Mouse (Mus musculus): ENCODE results near the gene Cd163l1.

The Cd163l1 gene

DNA sequence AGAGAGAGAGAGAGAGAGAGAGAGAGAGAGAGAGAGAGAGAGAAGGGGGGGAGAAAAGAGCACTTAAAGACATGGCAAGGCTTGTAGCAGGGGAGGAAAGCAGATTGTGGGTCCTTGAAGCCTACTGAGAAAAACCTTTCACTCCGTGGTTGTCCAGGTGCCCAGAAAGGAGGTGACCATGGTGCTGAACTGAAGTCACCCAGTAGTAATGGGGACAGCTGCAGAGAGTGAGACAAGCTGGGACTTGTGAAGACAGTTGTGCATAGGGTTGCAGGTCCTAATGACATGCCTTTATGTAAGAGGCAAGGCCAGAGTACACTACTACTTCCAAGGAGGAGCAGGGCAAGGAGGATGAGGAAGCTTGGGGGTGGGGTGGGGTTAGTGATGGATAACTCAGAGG, 1.2 kb downstream of the Cd163l1 start:
- no peak for DNase-seq (ENCODE audit: low spot score in 2 of 2)

DNA sequence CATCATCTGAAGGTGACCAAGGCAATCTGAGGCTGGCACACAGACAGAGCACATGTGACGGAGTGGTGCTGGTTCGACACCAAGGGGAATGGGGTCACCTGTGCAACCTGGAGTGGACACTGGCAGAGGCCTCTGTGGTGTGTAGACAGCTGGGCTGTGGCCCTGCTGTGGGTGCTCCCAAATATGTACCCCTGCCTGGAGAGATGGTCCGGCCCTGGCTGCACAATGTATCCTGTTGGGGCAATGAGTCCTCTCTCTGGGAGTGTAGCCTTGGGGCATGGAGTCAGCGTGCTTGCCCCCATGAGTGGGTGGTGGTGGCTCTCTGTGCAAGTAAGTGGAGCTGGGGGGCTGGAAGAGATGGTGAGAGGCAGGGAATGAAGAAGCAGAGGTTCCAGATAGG, 2.3 kb downstream of the Cd163l1 start:
- DNase-seq (ENCODE audit: low spot score in 2 of 2): no peak

DNA sequence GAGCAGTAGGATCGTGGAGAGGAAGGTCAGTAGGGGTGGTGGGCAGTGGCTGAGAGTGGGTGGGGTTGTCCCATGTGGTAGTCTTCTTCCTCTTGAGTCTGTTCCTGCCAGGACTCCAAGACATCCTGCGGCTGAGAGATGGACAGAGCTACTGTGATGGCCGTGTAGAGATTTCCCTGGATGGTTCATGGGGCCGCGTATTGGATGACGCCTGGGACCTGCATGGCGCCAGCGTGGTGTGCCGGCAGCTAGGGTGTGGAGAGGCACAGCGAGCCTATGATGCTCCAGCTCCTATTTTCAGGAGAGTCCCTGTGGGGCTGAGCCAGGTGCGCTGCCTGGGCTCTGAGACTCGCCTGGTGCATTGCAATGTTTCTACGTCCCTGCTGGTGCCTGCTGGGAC, 6.1 kb downstream of the Cd163l1 start:
- DNase-seq (ENCODE audit: low spot score in 2 of 2): no peak

DNA sequence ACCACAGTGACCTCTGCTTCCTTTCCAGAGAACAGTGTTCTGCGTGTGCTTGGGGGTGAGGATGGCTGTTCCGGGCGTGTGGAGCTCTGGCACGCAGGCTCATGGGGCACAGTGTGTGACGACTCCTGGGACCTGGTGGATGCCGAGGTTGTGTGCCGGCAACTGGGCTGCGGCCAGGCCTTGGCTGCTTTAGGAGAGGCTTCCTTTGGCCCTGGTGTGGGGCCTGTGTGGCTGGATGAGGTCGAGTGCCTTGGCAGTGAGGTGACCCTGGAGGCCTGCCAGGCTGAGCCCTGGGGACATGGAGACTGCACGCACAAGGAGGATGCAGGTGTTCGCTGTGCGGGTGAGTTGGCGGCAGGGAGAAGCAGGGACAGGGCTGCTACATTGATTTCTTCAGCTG, 10.4 kb downstream of the Cd163l1 start:
- DNase-seq (ENCODE audit: low spot score in 2 of 2): no peak

DNA sequence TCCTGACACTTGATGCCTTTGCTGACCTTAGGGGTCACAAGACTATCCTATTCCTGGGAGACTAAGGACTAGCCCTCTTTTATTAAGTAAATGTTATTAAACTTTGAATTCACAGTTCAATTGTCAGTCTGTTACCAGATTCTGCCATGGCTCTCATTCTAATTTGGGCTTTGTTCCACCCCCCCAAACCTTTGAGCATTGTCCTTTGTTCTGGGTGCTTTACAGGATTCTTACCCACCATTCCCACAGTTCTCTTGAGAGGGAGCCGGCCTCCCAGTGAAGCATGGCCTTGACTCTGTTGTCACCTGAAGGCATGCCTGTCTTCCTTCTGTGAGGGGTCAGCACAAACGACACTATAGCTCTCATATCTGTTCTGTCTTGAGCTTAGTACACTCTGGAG, 13.0 kb downstream of the Cd163l1 start:
- DNase-seq (ENCODE audit: low spot score in 2 of 2): no peak

DNA sequence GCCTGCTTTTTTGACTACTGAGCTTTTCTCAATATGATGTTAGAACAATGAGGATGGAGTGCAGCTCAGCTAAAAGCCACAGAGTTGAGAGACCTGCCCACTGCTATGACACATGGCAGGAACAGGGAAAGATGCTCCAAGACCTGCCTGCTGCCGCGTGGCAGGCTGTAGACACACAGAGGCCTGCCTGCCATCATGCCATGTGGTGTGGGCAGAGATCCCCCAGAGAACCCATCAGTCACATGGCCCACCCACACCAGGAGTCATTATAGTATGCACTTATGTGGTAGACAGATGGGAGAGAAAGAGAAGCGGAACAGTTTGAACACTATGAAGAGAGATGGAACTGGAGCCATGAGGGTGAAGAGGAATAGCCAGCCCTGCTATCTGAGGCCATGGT, 15.6 kb downstream of the Cd163l1 start:
- DNase-seq (ENCODE audit: low spot score in 2 of 2): no peak

DNA sequence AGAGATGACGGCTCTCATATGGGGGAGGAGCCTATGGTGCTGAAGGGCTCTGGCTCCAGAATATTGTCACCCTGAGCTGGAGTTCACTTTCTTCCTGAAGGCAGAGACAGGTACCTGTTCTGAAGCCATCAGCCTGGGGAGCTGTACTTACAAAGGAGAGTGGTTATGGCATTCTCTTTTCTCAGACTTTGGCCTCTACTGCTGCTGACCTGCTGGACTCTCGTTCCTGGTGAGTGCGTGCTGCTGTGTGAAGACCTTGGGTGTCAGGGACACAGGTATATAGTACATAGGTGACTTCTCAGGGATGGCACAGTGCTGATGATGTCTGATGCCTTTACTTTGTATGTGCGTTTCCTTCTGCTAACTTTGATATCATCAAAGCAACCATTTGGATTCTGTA, 29.1 kb downstream of the Cd163l1 start, which contains the start of gene 5830411N06Rik:
Gene 5830411N06Rik, plus strand, starts transcription at position 69 of the 400 bp plus-strand sequence.
- DNase-seq (ENCODE audit: low spot score in 2 of 2): no peak

DNA sequence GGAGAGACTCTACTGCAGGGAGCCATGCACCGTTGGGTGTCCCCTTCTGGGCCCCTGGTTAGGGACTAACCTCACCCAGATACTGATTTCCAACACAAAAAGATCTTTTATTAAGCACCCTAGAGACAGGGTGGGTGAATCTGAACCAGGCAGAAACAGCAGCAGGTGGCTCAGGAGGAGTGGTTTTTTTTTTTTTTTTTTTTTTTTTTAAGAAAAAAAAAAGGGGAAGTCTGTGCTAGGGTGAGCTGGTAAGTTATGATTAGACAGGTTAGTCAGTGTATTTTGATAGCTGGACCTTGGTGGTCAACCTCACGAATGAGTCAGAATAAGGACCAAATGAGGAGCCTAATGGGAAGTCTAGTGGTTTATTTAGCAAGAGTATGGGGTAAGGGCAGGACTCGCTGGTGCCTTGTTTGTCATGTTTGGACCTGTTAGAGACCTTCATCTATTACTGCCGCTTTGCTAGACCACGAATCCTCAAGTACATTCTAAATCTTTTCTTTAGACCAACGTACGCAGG, 35.8 kb downstream of the Cd163l1 start:
- no peak for DNase-seq (ENCODE audit: low spot score in 2 of 2)

All from frontal cortex, postnatal 10 days (tissue).